Mouse (Mus musculus) adrenal gland, postnatal 36 days (tissue): ENCODE data around the gene Grin2d. TPM values are rescaled to one million over a fixed set of nuclear protein-coding genes. Genes with fewer than 3 reads are reported as not detected.
A peak's percentile ranks its signal among the peaks of the same experiment; 100 is the strongest.

ENCODE experiments used
- DNase-seq, 2 experiments: peaks; one replicate each; pipeline ENCODE4 v3.0.0; 2021; ENCODE audit warnings: mixed read lengths in 1 of 2
- total RNA-seq, 2 experiments: library from RNA; stranded (reverse); gene quantifications; 2 replicates each; pipeline ENCODE4 v1.2.3; 2021

The Grin2d gene
- total RNA-seq, 2 experiments from 2014 or later, result 0.63 to 1.2 TPM

DNA sequence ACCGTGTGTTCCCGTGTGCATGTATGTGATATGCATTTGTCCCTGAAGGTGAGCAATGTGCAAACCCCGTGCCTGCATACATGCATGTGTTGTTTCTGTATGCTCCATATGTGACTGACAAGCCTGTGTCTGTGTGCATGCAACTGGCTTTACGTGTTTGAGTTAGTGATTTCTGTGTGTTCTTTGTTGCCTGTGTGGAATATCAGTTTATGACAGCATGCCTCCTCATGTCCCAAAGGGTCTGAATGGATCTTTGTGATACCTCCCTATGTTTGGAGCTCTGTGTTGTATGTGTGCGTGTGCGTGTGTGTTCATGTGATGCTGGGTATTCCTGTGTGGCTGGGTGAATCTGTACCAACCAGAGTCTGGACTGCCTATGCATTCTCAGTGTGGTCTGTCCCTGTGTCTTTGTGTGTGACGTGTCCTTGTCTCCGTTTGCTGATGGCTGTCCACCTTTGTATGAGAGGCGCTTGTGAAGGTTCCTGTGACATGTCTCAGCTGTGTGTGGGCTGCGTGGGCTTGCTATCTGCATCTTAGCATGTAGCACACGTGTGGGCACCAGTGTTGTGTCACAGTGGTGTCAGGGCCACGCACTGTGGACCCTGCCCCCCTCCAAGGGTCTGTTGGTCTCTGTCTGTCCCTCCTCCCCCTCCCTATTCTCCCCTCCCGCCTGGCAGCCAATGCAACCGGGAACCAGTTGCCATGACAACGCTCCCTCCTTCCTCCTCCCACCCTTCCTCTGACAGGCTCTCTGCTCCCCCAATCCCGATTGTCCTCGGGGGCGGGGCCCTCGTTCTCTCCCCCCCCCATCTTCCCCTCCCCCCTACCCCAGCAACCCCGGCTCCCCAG, 93.4 kb downstream of the Grin2d start, which contains the start of gene Sult2b1:
Gene Sult2b1 (minus strand): TSS at position 146 of the 849 bp plus-strand sequence.
- peak; percentile 57 to 73 for DNase-seq

DNA sequence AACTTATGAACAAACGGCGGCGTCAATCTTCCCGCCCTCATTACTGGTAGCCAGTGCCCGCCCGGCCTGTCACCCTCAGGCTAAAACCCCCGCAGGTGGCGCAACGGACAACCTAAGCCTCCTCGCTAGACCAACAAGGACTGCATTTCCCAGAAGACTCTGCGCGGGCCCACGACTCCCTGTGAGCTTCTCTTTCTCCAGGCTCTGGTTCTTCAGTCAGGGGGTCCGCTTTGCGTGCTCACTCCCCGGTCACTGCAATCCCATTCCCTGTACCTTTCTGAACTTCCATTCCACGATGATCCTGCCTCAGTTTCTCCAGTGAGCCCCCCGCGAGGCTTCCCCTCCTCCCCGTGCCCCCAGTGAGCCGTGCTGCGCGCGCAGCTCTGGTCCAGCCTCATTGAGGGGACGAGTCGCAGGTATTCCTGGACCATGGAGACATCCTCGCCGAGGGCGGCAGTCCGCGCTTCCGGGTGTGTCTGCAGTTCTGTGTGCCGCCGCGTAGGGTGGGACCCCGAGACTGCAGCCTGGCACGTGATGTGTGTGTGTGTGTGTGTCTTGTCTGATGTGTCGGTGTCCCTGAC, 94.6 kb downstream of the Grin2d start, which contains the start of gene Lmtk3:
Gene Lmtk3 (plus strand): TSS at position 228 of the 581 bp plus-strand sequence.
- DNase-seq, result peak; percentile 70 to 82

DNA sequence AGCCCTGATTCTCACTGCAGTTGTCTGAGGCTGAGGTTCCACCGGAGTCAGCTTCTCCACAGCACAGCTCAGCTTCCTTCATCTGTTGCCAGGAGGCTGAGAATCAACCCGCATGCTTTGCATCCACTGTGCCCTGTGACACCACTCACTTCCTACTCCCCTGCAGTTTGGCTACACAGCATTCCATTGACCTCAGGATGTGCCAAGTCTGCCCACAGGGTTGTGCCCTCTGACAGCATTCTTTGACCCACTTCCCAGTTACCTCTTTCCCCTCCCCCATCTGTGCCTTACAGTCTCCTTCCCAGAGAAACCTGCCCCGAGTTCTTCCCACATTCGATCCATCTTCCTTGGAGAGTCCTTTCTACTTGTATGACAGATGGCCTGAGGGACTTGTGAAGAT, 95.9 kb downstream of the Grin2d start:
- DNase-seq, result no peak

Other genes starting within 250 kb of the Grin2d start
- gene Mamstr, start 238.4 kb downstream of the Grin2d start, total RNA-seq, result 10 to 100 TPM in 1 of 2 experiments, 1 to 10 TPM in 1; 3.0 to 11.0 TPM
- under 1 TPM in 1 of 2 experiments, not detected in 1; 0.17 TPM for gene Fut2, start 212.0 kb downstream of the Grin2d start, total RNA-seq
- gene Ntn5, start 194.4 kb downstream of the Grin2d start, total RNA-seq, result under 1 TPM; 0.23 to 0.83 TPM
- gene Sec1, start 184.0 kb downstream of the Grin2d start, total RNA-seq, result under 1 TPM; 0.23 to 0.99 TPM
- gene Car11, start 178.5 kb downstream of the Grin2d start, total RNA-seq, result 10 to 100 TPM in 1 of 2 experiments, 1 to 10 TPM in 1; 8.6 to 10.2 TPM
- 100 to 1,000 TPM; 125 to 262 TPM for gene Dbp, start 173.3 kb downstream of the Grin2d start, total RNA-seq
- 1,000 to 10,000 TPM; 1,050 to 1,062 TPM for gene Rpl18, start 162.9 kb downstream of the Grin2d start, total RNA-seq
- 10 to 100 TPM; 35.5 to 35.6 TPM for gene Sphk2, start 160.4 kb downstream of the Grin2d start, total RNA-seq
- under 1 TPM; 0.36 to 0.46 TPM for gene Fam83e, start 157.2 kb downstream of the Grin2d start, total RNA-seq
- not detected for gene Spaca4, start 152.6 kb downstream of the Grin2d start, total RNA-seq
- 1 to 10 TPM; 6.1 to 8.5 TPM for gene Lmtk3, start 94.6 kb downstream of the Grin2d start, total RNA-seq
- gene Sult2b1, start 93.7 kb downstream of the Grin2d start, total RNA-seq, result 1 to 10 TPM; 1.1 to 1.4 TPM
- 100 to 1,000 TPM; 121 to 125 TPM for gene Cyth2, start 63.8 kb downstream of the Grin2d start, total RNA-seq
- gene Kcnj14, start 53.6 kb downstream of the Grin2d start, total RNA-seq, result under 1 TPM; 0.16 to 0.53 TPM
- 10 to 100 TPM; 27.1 to 36.0 TPM for gene Grwd1, start 47.4 kb downstream of the Grin2d start, total RNA-seq
- 100 to 1,000 TPM; 137 to 140 TPM for gene Kdelr1, start 5.6 kb downstream of the Grin2d start, total RNA-seq
- under 1 TPM in 1 of 2 experiments, not detected in 1; 0.36 TPM for gene Syngr4, start 18.3 kb upstream of the Grin2d start, total RNA-seq
- gene Tmem143, start 18.6 kb upstream of the Grin2d start, total RNA-seq, result 10 to 100 TPM; 55.1 to 66.5 TPM
- 100 to 1,000 TPM; 264 to 580 TPM for gene Emp3, start 43.0 kb upstream of the Grin2d start, total RNA-seq
- gene Ccdc114, start 45.7 kb upstream of the Grin2d start, total RNA-seq, result 10 to 100 TPM; 31.8 to 38.9 TPM
- gene Abcc6, start 151.9 kb upstream of the Grin2d start, total RNA-seq, result under 1 TPM in 1 of 2 experiments, not detected in 1; 0.60 TPM
- 10 to 100 TPM; 67.8 to 69.6 TPM for gene Nomo1, start 155.3 kb upstream of the Grin2d start, total RNA-seq
- gene Kcnj11, start 222.4 kb upstream of the Grin2d start, total RNA-seq, result 1 to 10 TPM in 1 of 2 experiments, under 1 TPM in 1; 0.86 to 2.3 TPM